Mouse (Mus musculus) cerebellum, adult 9-11 months (tissue): ENCODE results near the gene Babam2.

Experiments
- DNase-seq: peaks from one replicate; pipeline ENCODE4 v3.0.0; 2022

Babam2 gene

GRCm38 (mm10) chr5:32059254-32059796, 361.8 kb downstream of the Babam2 start:
- no peak for DNase-seq

- no peak for DNase-seq
Observed at GRCm38 (mm10) chr5:32060485-32060884, 363.0 kb downstream of the Babam2 start.

- no peak for DNase-seq
Observed at GRCm38 (mm10) chr5:32061854-32062253, 364.4 kb downstream of the Babam2 start.

- DNase-seq: no peak
Observed at GRCm38 (mm10) chr5:32064341-32065105, 367.0 kb downstream of the Babam2 start.

- no peak for DNase-seq
Observed at GRCm38 (mm10) chr5:32066015-32066734, 368.7 kb downstream of the Babam2 start.

GRCm38 (mm10) chr5:32066839-32067238, 369.4 kb downstream of the Babam2 start:
- no peak for DNase-seq

GRCm38 (mm10) chr5:32068616-32069015, 371.1 kb downstream of the Babam2 start:
- no peak for DNase-seq

- DNase-seq: no peak
Observed at GRCm38 (mm10) chr5:32069096-32069495, 371.6 kb downstream of the Babam2 start.

GRCm38 (mm10) chr5:32069566-32070169, 372.2 kb downstream of the Babam2 start:
- no peak for DNase-seq

- no peak for DNase-seq
Observed at GRCm38 (mm10) chr5:32070781-32071180, 373.3 kb downstream of the Babam2 start.

GRCm38 (mm10) chr5:32071314-32071713, 373.8 kb downstream of the Babam2 start:
- no peak for DNase-seq

- no peak for DNase-seq
Observed at GRCm38 (mm10) chr5:32071824-32072223, 374.3 kb downstream of the Babam2 start.

- no peak for DNase-seq
Observed at GRCm38 (mm10) chr5:32072877-32073276, 375.4 kb downstream of the Babam2 start.

GRCm38 (mm10) chr5:32074053-32074452, 376.6 kb downstream of the Babam2 start:
- DNase-seq: no peak

GRCm38 (mm10) chr5:32077139-32077538, 379.7 kb downstream of the Babam2 start:
- DNase-seq: no peak

- no peak for DNase-seq
Observed at GRCm38 (mm10) chr5:32078986-32079385, 381.5 kb downstream of the Babam2 start.

GRCm38 (mm10) chr5:32080490-32081219, 383.2 kb downstream of the Babam2 start:
- no peak for DNase-seq

- DNase-seq: no peak
Observed at GRCm38 (mm10) chr5:32084401-32084804, 386.9 kb downstream of the Babam2 start.

- no peak for DNase-seq
Observed at GRCm38 (mm10) chr5:32085566-32085965, 388.1 kb downstream of the Babam2 start.

GRCm38 (mm10) chr5:32085971-32086370, 388.5 kb downstream of the Babam2 start:
- no peak for DNase-seq

GRCm38 (mm10) chr5:32086526-32087090, 389.1 kb downstream of the Babam2 start:
- no peak for DNase-seq

GRCm38 (mm10) chr5:32089481-32089880, 392.0 kb downstream of the Babam2 start:
- no peak for DNase-seq

- DNase-seq: no peak
Observed at GRCm38 (mm10) chr5:32092281-32092680, 394.8 kb downstream of the Babam2 start.
